ENCODE assay signal across 16 mouse cellular contexts in genomic region chr17:52062096-52062665, GRCm38 (mm10).
DNase-seq lines count a peak whose midpoint lies in the region; ATAC-seq and TF ChIP-seq lines count a peak whose summit lies in the region.
"Had no signal": no experiment of that assay in that cellular context is flagged by ENCODE, and none has a peak within 500 bp of the region (broad histone marks: within the 10 kb centered on the region; RNA-seq: fewer than 3 reads in every experiment).

No protein-coding gene starts in this region.

- H3K27me3 ChIP-seq in intestine, postnatal 0 days (replicated peaks; ENCODE audit: control insufficient read depth, insufficient read depth, low read length): no peaks in the 10 kb centered on the region
- no peaks in the 10 kb centered on the region for H3K27me3 ChIP-seq in intestine, embryonic 15.5 days (replicated peaks)
- H3K27me3 ChIP-seq in limb, embryonic 11.5 days (ENCODE audit: control insufficient read depth, insufficient read depth, low read length): no peaks in the 10 kb centered on the region
- H3K27me3 ChIP-seq: neural tube, embryonic 12.5 days had no signal

- H3K27ac ChIP-seq in intestine, postnatal 0 days (ENCODE audit: low read depth, low read length): no peak overlapping the region
- no peak overlapping the region for H3K27ac ChIP-seq in intestine, embryonic 15.5 days
- no peak overlapping the region for H3K27ac ChIP-seq in limb, embryonic 11.5 days (replicated peaks; ENCODE audit: low read depth, low read length)
- H3K27ac ChIP-seq: hindbrain, embryonic 10.5 days; neural tube, embryonic 12.5 days had no signal

- no peak for ATAC-seq in intestine, postnatal 0 days
- no peak for ATAC-seq in intestine, embryonic 15.5 days
- no peak for ATAC-seq in limb, embryonic 11.5 days (ENCODE audit: insufficient number of reproducible peaks, low FRiP score, low TSS enrichment, low read depth)
- ATAC-seq: forebrain, embryonic 14.5 days; midbrain, embryonic 16.5 days had no signal

- H3K4me1 ChIP-seq in intestine, postnatal 0 days (replicated peaks; ENCODE audit: control insufficient read depth, insufficient read depth, low read length): no peaks in the 10 kb centered on the region
- no peaks in the 10 kb centered on the region for H3K4me1 ChIP-seq in intestine, embryonic 15.5 days (replicated peaks)
- H3K4me1 ChIP-seq in limb, embryonic 11.5 days (ENCODE audit: control insufficient read depth, insufficient read depth, low read length): no peaks in the 10 kb centered on the region; the same call in 1 of the 2 replicates
- H3K4me1 ChIP-seq in lung, adult 2 months (ENCODE audit: control insufficient read depth, insufficient read depth, low read length): no peaks in the 10 kb centered on the region
- H3K4me1 ChIP-seq: hindbrain, embryonic 10.5 days; neural tube, embryonic 12.5 days had no signal

- H3K36me3 ChIP-seq in intestine, postnatal 0 days (ENCODE audit: control insufficient read depth, insufficient read depth): no peaks in the 10 kb centered on the region
- H3K36me3 ChIP-seq in intestine, embryonic 15.5 days: no peaks in the 10 kb centered on the region
- H3K36me3 ChIP-seq in limb, embryonic 11.5 days (ENCODE audit: control insufficient read depth, insufficient read depth, low read length): no peaks in the 10 kb centered on the region
- H3K36me3 ChIP-seq: hindbrain, embryonic 10.5 days; neural tube, embryonic 12.5 days had no signal

- no peak overlapping the region for H3K4me3 ChIP-seq in intestine, postnatal 0 days (ENCODE audit: low read depth, low read length)
- no peak overlapping the region for H3K4me3 ChIP-seq in intestine, embryonic 15.5 days (replicated peaks)
- no peak overlapping the region for H3K4me3 ChIP-seq in limb, embryonic 11.5 days (ENCODE audit: low read depth, low read length)
- no peak overlapping the region for H3K4me3 ChIP-seq in lung, adult 2 months (replicated peaks; ENCODE audit: extremely low read depth, low read depth, low read length)
- H3K4me3 ChIP-seq: hindbrain, embryonic 10.5 days; neural tube, embryonic 12.5 days had no signal

- intact Hi-C loops in gastrocnemius, postnatal 36 days (cut with DNase I): no loop called here

- no peak for TF ChIP-seq CTCF in intestine, postnatal 0 days (IDR thresholded peaks at IDR 0.05; ENCODE audit: low read depth)
- no peak for TF ChIP-seq CTCF in lung, adult 2 months (IDR thresholded peaks at IDR 0.05; ENCODE audit: insufficient read depth, low read length)

- H3K4me2 ChIP-seq in intestine, postnatal 0 days (replicated peaks; ENCODE audit: low read depth): peak overlapping the region; percentile 13; the same call in 1 of the 2 replicates
- no peak overlapping the region for H3K4me2 ChIP-seq in intestine, embryonic 15.5 days (replicated peaks)
- no peak overlapping the region for H3K4me2 ChIP-seq in limb, embryonic 11.5 days (ENCODE audit: low read depth, severe bottlenecking)
- H3K4me2 ChIP-seq: lung, embryonic 14.5 days; neural tube, embryonic 12.5 days had no signal

- no peak overlapping the region for H3K9ac ChIP-seq in intestine, postnatal 0 days (ENCODE audit: low read depth, low read length)
- H3K9ac ChIP-seq in intestine, embryonic 15.5 days: no peak overlapping the region
- H3K9ac ChIP-seq in limb, embryonic 11.5 days (ENCODE audit: low read length): no peak overlapping the region
- H3K9ac ChIP-seq: lung, embryonic 14.5 days; neural tube, embryonic 12.5 days had no signal

- WGBS in intestine, postnatal 0 days: 38% methylated on average over 11 of the region's 11 CpGs
- WGBS in intestine, embryonic 15.5 days: 41% methylated on average over 11 of the region's 11 CpGs
- WGBS in limb, embryonic 11.5 days: 21% methylated on average over 11 of the region's 11 CpGs
- WGBS in lung, adult 2 months: 65% methylated on average over 11 of the region's 11 CpGs

- H3K9me3 ChIP-seq in intestine, postnatal 0 days (ENCODE audit: control insufficient read depth): no peaks in the 10 kb centered on the region
- H3K9me3 ChIP-seq in intestine, embryonic 15.5 days: no peaks in the 10 kb centered on the region
- H3K9me3 ChIP-seq in limb, embryonic 11.5 days (ENCODE audit: control insufficient read depth, low read length): no peaks in the 10 kb centered on the region
- H3K9me3 ChIP-seq: hindbrain, embryonic 10.5 days; neural tube, embryonic 12.5 days had no signal

- TF ChIP-seq POLR2A in lung, adult 2 months (IDR thresholded peaks at IDR 0.05; ENCODE audit: borderline replicate concordance, extremely low read depth, low read depth, low read length): no peak

- DNase-seq in CD4-positive, CD25-positive, alpha-beta regulatory T cell, adult 2 months (ENCODE audit: low read depth, low spot score): peak; percentile 59
- DNase-seq in limb, embryonic 11.5 days (ENCODE audit: low spot score): peak; percentile 26
- peak; percentile 50 for DNase-seq in thymus, postnatal 0 days (ENCODE audit: low spot score)
- no peak for DNase-seq in c-Kit-positive CD71-positive TER-119-positive erythroid progenitor cells, embryonic 14.5 days (ENCODE audit: low spot score)
- DNase-seq in lung, adult 2 months: no peak
- DNase-seq in gastrocnemius, postnatal 36 days: no peak
- DNase-seq: adrenal gland, adult 2 months; cerebellum, adult 8-10 months; heart, adult 11 months; lung, embryonic 14.5 days had no signal

Comparison
In these comparisons a context has a peak if more than half of its experiments do, and no peak if none do; other contexts are left out.
1. DNase-seq: peak in CD4-positive, CD25-positive, alpha-beta regulatory T cell, adult 2 months (single experiment), limb, embryonic 11.5 days (single experiment) and thymus, postnatal 0 days (single experiment); none in c-Kit-positive CD71-positive TER-119-positive erythroid progenitor cells, embryonic 14.5 days (single experiment), lung, adult 2 months (single experiment) and gastrocnemius, postnatal 36 days (0 of 2).